Mouse (Mus musculus): ENCODE data around the gene Retsat. TPM values are rescaled to one million over a fixed set of nuclear protein-coding genes. Genes with fewer than 3 reads are reported as not detected.

Gene Retsat
- polyA plus RNA-seq, 1 experiment from 2014 or later = 54.1 TPM

- TF ChIP-seq EP300 (optimal IDR thresholded peaks at IDR 0.05) (no peak), CTCF (IDR thresholded peaks at IDR 0.05; ENCODE audit: low read depth) (no peak)
- Histone ChIP-seq H3K4me3 (ENCODE audit: low read depth, low read length) (peak overlapping the region; percentile 85), H3K9ac (ENCODE audit: low read length) (peak overlapping the region; percentile 79), H3K9me3 (ENCODE audit: control insufficient read depth, low read length) (no peaks in the 10 kb centered on the region), H3K4me1 (replicated peaks; ENCODE audit: control insufficient read depth, insufficient read depth) (peaks cover 13% of the 10 kb centered on the region), H3K27me3 (ENCODE audit: control insufficient read depth, insufficient read depth, low read length) (no peaks in the 10 kb centered on the region), H3K4me2 (replicated peaks; ENCODE audit: low read depth) (peak overlapping the region; percentile 94), H3K36me3 (ENCODE audit: control insufficient read depth, insufficient read depth, low read length) (peaks cover 5% of the 10 kb centered on the region; the same call in 1 of the 2 replicates), H3K27ac (replicated peaks) (no peak overlapping the region)
- WGBS = 36% methylated on average over 2 of the region's 2 CpGs
- ATAC-seq (ENCODE audit: low FRiP score, low TSS enrichment) (no peak), DNase-seq (ENCODE audit: low spot score) (no peak)
These were observed 16.9 kb downstream of the Retsat start for GRCm38 (mm10) chr6:72615151-72615550.

DNA sequence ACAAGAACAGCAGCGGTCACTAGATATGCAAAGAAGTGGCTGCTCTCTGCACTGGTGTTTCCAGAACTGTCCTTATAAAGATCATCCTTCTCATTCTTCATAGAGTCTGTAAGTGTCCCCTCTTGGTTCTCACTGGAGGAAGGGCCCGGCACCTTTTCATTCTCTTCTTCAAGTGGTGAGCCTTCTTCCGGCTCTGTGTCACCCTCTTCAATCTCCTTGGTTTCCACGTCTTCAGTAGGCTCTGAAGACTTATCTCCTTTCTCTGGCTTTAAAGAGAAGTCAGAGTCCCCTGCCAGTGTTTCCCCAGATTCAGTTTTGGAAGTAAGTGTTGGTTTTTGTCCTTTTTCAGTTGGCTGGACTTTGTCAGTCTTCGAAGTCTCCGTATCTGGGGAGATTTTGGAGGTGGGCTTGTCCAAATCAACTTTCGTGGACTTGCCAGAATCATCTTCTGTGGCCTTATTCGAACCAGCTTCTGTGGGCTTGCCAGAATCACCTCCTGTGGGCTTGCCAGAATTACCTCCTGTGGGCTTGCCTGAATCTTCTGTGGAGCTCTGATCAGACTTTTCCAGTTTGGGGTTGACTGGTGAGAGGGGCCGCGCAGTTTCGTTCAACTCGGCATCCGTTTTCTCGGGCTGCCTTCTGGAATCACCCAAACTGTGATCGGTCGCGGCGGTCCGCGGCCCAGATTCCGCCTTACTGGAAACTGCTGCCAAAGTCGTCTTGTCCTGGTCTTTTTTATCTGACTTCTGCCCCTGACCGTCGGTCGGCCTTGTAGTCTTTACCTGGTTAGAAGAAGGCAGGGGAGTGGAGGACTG lies 17.5 kb downstream of the Retsat start:
- ATAC-seq (ENCODE audit: low FRiP score, low TSS enrichment) = no peak
- H3K27me3 ChIP-seq (ENCODE audit: control insufficient read depth, insufficient read depth, low read length) = no peaks in the 10 kb centered on the region
- DNase-seq (ENCODE audit: low spot score) = peak; percentile 23
- peak overlapping the region; percentile 94 for H3K4me2 ChIP-seq (replicated peaks; ENCODE audit: low read depth)
- WGBS = 18% methylated on average over 25 of the region's 25 CpGs
- TF ChIP-seq CTCF (IDR thresholded peaks at IDR 0.05; ENCODE audit: low read depth) (no peak), EP300 (optimal IDR thresholded peaks at IDR 0.05) (no peak)
- peak overlapping the region; percentile 79 for H3K9ac ChIP-seq (ENCODE audit: low read length)
- peak overlapping the region; percentile 53 for H3K27ac ChIP-seq (replicated peaks)
- H3K36me3 ChIP-seq (ENCODE audit: control insufficient read depth, insufficient read depth, low read length) = peaks cover 3% of the 10 kb centered on the region; the same call in 1 of the 2 replicates
- H3K4me3 ChIP-seq (ENCODE audit: low read depth, low read length) = peak overlapping the region; percentile 85
- H3K4me1 ChIP-seq (replicated peaks; ENCODE audit: control insufficient read depth, insufficient read depth) = peaks cover 13% of the 10 kb centered on the region
- no peaks in the 10 kb centered on the region for H3K9me3 ChIP-seq (ENCODE audit: control insufficient read depth, low read length)

GRCm38 (mm10) chr6:72616643-72617288 lies 18.5 kb downstream of the Retsat start, which contains the start of gene Tgoln1:
Tgoln1 (minus strand) TSS chr6:72617000.
- TF ChIP-seq EP300 (optimal IDR thresholded peaks at IDR 0.05) = peak; percentile 59
- TF ChIP-seq CTCF (IDR thresholded peaks at IDR 0.05; ENCODE audit: low read depth) = no peak
- Histone ChIP-seq H3K36me3 (ENCODE audit: control insufficient read depth, insufficient read depth, low read length) (peaks cover 3% of the 10 kb centered on the region; the same call in 1 of the 2 replicates), H3K9me3 (ENCODE audit: control insufficient read depth, low read length) (no peaks in the 10 kb centered on the region), H3K4me1 (replicated peaks; ENCODE audit: control insufficient read depth, insufficient read depth) (peaks cover 13% of the 10 kb centered on the region), H3K27me3 (ENCODE audit: control insufficient read depth, insufficient read depth, low read length) (no peaks in the 10 kb centered on the region), H3K27ac (replicated peaks) (peak within 1 kb of the TSS; percentile 96), H3K4me2 (replicated peaks; ENCODE audit: low read depth) (peak within 1 kb of the TSS; percentile 94), H3K9ac (ENCODE audit: low read length) (peak within 1 kb of the TSS; percentile 79), H3K4me3 (ENCODE audit: low read depth, low read length) (peak within 1 kb of the TSS; percentile 85)
- ATAC-seq (ENCODE audit: low FRiP score, low TSS enrichment) (peak; percentile 89), DNase-seq (ENCODE audit: low spot score) (peak; percentile 96)
- WGBS = under 1% methylated on average over 39 of the region's 41 CpGs

GRCm38 (mm10) chr6:72619734-72620532 lies 21.7 kb downstream of the Retsat start:
- no peak for TF ChIP-seq CTCF (IDR thresholded peaks at IDR 0.05; ENCODE audit: low read depth)
- TF ChIP-seq EP300 (optimal IDR thresholded peaks at IDR 0.05) = no peak
- ATAC-seq (ENCODE audit: low FRiP score, low TSS enrichment) (peak; percentile 77), DNase-seq (ENCODE audit: low spot score) (peak; percentile 69)
- Histone ChIP-seq H3K4me1 (replicated peaks; ENCODE audit: control insufficient read depth, insufficient read depth) (peaks cover 13% of the 10 kb centered on the region), H3K4me2 (replicated peaks; ENCODE audit: low read depth) (no peak overlapping the region; the same call in 1 of the 2 replicates), H3K9ac (ENCODE audit: low read length) (no peak overlapping the region), H3K36me3 (ENCODE audit: control insufficient read depth, insufficient read depth, low read length) (no peaks in the 10 kb centered on the region), H3K27me3 (ENCODE audit: control insufficient read depth, insufficient read depth, low read length) (no peaks in the 10 kb centered on the region), H3K9me3 (ENCODE audit: control insufficient read depth, low read length) (no peaks in the 10 kb centered on the region), H3K4me3 (ENCODE audit: low read depth, low read length) (no peak overlapping the region), H3K27ac (replicated peaks) (peak overlapping the region; percentile 77)
- 23% methylated on average over 12 of the region's 12 CpGs for WGBS

DNA sequence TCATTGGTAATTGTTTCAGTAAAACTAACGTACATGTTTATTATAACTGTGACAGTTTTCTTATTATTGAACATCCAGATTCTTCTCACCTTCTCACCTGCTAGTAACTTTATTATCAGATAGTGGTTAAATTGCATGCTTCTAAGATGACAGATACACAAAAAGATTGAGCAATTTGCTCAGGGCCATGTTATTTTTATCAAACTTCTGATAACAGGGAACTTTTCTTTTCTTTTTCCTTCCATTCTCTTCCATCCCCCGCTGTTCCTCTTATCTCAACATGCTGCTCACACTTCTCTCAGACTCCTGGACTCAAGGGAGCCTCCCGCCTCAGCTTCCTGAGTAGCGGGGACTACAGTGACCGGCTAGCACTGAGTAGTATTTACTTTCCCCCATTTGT lies 22.6 kb downstream of the Retsat start:
- Histone ChIP-seq H3K27ac (replicated peaks) (peak overlapping the region; percentile 49; the same call in 1 of the 2 replicates), H3K36me3 (ENCODE audit: control insufficient read depth, insufficient read depth, low read length) (no peaks in the 10 kb centered on the region), H3K4me3 (ENCODE audit: low read depth, low read length) (no peak overlapping the region), H3K9ac (ENCODE audit: low read length) (no peak overlapping the region), H3K4me2 (replicated peaks; ENCODE audit: low read depth) (no peak overlapping the region), H3K4me1 (replicated peaks; ENCODE audit: control insufficient read depth, insufficient read depth) (peaks cover 4% of the 10 kb centered on the region; the same call in 1 of the 2 replicates), H3K9me3 (ENCODE audit: control insufficient read depth, low read length) (no peaks in the 10 kb centered on the region), H3K27me3 (ENCODE audit: control insufficient read depth, insufficient read depth, low read length) (no peaks in the 10 kb centered on the region)
- DNase-seq (ENCODE audit: low spot score) (no peak), ATAC-seq (ENCODE audit: low FRiP score, low TSS enrichment) (no peak)
- TF ChIP-seq CTCF (IDR thresholded peaks at IDR 0.05; ENCODE audit: low read depth) (no peak), EP300 (optimal IDR thresholded peaks at IDR 0.05) (no peak)
- 68% methylated on average over 5 of the region's 5 CpGs for WGBS

Measured in stomach, postnatal 0 days (tissue).